Mouse (Mus musculus) megakaryocyte-erythroid progenitor cell, adult 5-6 weeks (primary cell): ENCODE data around the gene Smarcd3. TPM values are rescaled to one million over a fixed set of nuclear protein-coding genes. Genes with fewer than 3 reads are reported as not detected.

Source experiments
- ATAC-seq: replicated peaks from 2 replicates; pipeline ENCODE4 v1.8.0; 2016; ENCODE audit warnings: mild to moderate bottlenecking, inconsistent platforms; ENCODE audit not compliant: severe bottlenecking, poor library complexity, low FRiP score, low TSS enrichment
- total RNA-seq, 2 experiments: library from RNA; stranded (forward) in 1 of 2; stranded (reverse) in 1 of 2; fragments of 200-1000, 215-1000 nt in 1 of 2; fragments of >200 nt in 1 of 2; fragmentation: Nextera tagmentation in 1 of 2; gene quantifications; 2 replicates each; pipeline ENCODE4 v1.2.3; 2014 to 2017

The Smarcd3 gene
- total RNA-seq, 2 experiments from 2014 or later, result not detected

DNA sequence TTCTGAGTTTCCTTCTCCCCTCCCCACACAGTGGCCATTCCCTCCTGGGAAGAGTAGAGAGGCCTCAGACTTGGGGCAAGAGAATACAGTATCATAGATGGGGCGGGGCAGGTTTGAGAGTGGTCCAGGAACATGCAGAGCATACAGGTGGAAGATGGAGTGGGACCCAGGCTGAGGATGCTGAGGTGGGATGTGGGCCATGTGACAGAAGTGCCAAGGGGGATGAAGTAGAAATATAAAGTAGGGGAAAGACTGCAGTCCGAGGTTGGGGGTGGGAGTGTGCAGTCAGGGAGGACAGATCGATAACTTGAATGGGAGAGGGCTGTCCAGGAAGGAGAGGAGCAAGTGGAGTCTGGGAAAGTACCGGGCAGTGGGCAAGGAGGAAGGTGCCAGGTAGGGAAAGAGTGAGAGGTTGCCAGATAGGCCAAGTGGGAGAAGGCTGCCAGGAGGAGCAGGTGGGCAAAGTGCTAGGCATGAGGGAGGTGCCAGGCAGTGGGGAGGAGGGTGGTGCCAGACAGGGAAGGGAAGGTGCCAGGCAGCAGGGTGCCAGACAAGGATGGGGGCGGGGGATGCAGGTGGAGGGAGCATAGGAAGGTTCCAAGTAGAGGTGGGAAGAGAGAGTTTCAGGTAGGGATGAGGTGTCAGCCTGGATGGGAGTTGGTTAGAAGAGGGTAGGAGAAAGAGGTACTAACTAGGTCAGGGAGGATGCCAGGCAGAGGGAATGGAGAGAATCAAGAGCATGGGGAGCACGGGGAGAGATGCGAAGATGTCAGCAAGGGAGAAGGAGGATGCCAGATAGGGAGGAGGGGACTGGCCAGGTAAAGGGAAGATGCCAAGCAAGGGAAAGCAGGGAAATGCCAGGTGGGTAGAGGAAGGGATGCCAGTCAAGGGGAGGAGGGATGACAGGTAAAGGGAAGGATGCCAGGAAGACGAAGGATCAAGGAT lies 898 bp downstream of the Smarcd3 start:
- ATAC-seq, result no peak

DNA sequence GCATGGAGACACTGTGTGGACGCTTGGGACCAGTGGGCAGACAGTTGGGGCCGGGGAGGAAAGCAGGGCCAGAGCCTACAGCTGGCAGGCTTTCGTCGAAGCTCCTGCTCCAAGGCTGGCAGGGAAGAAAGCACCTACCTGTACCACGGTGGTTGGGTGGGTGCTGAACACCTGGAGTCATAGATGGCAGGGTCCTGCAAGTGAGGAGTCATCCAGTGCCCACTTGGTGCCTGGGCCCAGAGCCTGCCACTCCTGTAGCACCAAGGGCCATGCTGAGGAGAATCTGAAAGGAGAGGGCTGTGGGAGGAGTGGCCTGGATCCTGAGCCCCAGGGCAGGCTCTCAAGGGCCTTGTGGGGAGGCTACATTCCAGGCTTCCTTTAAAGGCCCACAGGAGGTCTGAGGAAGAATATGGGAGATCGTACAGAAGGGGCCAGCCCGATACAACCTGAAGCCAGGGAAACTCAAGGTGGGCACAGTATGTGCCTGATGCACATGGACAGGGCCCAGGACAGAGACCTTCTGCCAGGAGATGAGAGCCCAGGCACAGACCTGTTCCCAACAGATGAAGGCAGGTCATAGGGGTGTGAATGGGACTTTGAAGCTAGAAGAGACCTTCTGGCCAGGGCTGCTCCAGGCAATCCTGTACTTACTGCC lies 1.7 kb downstream of the Smarcd3 start:
- no peak for ATAC-seq

DNA sequence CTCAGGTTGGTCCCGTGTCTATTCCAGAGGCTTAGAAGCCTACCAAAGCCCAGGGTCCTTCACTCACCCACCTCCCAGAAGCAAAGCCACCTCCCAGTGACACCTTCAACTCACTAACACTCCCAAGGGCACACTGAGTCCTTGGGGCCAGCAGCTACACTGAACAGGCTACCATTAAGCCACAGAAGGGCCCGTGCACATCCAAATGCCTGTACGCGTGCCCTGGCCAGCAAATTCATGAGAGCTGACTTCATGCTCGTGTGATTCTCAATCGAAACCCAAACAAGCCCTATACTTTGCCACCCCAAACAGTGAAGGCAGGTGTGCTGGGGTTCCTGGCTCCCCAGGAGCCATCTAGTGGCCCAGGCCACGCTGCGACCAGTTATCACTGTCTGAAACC lies 3.6 kb downstream of the Smarcd3 start:
- ATAC-seq, result no peak

DNA sequence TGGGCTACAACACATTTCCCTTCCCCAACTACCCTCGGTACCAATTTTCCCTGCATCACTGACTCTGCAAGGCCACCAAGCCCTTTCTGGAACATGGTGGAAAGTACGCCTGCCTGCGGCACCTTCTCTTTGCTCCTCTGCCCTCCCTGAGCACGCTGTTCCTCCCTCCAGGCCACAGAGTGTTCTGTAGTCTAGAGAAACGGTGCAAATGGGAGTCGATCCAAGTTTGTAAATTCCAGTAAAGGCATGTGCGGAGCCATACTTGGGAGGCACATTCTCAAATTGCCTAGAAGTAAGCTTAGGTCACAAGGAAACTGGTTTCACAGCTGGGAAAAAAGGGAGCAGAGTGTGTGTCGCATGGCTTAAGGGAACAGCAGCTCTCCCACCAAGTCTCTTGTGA lies 4.1 kb downstream of the Smarcd3 start:
- ATAC-seq, result no peak

DNA sequence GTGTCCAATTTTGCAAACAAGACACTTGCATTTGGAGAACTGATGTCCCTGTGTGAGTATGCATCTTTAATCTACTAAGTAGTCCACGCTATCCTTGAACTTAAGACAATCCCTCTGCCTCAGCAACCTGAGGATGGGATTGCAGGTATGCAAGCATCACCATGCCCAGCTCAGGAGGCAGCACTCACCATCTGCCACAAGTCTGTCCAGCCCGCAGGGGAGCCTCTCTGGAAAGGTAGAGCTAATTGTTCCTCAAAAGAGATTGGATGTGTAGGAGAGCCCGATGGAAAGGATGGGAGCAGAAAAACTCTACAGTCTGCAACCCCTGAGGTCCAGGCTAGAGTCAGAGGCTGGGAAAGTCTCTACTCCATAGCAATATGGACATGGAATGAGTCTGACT lies 5.3 kb downstream of the Smarcd3 start:
- ATAC-seq, result no peak

DNA sequence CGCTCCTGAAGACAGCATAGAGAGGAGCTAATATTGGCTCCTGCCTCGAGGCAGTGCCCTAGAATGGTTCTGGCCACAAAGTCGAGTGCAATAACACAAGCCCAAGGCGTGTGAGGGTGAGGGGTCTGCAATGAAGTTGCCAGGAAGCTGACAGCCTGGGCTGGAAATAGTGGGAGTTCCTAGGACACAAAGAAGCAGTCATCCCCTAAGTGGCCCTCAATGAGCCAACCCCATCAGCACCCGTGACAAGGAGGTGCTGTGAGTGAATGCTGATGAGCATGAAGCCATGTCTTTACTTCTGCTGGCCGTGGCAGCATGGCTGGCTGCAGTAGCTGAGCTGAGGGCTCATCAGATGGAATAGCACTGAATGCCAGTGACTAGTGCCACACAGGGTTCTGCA lies 9.1 kb downstream of the Smarcd3 start:
- no peak for ATAC-seq

DNA sequence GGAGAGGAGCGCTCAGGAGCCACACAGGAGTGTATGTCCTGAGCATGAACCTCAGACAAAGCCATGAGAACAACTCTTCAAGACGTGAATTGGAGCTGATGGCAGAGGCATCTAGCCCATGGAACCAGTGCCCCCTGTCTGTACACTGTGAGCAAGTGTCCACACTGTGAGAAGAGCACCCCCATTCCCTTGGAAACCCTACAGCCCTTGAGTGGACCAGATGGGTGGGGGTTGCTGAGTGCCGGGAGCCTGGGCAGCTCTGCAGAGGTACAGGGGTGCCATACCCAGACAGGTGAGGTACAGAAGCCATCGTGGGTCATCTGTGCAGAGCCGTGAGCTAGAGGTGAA lies 11.9 kb downstream of the Smarcd3 start:
- ATAC-seq, result no peak

DNA sequence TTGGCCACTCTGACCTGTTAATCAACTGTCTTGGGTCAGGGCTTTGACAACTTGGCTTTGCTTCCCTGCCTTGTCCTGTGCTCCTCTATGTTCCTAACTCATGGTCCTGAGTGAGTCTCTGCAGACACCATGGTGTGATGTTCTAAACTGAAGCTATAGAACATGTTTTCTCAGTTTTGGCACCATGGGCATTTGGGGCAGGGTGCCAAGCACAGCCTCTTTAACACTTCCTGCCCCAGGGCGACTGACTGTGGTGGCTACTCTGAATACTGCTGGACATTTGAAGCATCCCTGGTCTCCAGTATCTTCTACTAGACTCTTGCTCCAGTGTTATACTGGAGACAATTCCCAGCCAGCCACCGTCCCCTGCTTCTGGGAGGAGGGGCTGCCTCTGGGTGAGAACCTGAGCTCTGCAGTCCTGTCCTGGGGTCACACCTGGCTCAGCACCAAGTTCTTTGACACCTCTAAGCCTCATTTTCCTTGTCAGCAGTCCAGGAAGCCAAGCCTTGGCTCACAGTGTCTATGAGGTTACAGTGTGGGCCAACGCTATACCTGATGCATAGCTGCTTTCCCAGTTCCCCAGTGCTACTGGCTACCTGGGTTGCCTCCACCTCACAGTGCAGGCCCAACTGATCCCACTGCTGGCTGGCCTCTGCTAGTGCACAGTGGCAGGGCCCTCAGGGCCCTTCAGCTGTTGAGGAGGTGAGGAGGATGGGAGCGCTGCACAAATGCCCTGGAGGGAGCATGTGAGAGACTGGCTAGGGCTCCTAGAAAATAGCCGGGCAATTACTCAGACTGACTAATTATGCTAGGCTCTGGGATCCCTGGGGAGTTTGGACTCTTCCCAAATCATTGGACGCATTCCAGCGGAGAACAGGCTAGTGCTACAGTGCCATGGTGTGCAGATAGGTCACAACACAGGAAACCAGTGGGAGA lies 12.6 kb downstream of the Smarcd3 start:
- no peak for ATAC-seq

DNA sequence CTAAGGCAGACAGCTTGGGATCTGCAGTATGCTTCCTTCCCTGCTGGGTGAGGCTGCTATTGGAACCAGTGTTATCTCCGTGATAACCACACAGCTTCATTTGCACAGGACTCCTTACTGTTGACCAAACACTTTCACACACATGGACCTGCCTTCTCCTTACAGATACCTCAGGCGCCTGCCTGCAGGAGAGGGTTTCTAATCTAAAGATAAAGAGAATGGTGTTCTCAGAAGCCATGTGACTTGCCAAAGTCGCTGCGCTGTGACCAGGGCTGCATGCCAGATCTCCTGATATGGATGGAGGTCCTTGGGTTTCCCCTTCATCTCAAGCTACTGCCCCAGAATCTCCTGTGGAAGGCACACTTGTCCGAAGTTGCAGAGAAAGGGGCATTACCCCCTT lies 14.8 kb downstream of the Smarcd3 start:
- ATAC-seq, result no peak

DNA sequence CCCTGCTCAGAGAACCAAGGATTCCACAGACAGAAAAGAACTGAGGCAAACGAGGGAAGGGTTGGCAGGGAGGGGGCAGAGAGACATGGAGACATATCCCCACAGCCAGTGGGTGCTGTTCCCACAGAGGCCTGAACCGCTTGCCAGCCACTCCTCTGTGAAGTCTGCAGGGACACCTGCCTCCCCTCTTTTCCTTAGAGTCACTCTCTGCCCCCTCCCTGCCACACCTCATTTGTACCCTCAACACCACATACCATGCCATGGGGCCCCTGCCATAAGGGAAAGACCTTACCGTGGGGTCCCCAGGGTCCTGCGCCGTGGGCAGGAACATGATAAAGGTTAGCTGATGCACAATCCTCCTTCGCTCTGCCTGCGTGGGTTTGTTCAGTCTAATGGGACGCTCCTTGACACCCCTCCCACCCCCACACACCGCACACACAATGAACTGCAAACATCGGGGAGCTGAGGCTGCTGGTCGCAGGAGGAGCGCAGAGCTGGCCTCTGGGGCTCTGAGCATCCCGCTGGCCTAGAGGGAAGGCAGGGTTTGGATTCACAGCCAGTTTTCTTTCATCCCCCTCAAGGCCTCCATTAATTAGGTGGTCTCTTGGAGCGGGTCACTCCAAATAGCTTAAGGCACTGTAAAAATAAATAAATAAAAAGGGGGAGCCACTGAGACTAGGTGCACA lies 18.1 kb downstream of the Smarcd3 start:
- no peak for ATAC-seq

DNA sequence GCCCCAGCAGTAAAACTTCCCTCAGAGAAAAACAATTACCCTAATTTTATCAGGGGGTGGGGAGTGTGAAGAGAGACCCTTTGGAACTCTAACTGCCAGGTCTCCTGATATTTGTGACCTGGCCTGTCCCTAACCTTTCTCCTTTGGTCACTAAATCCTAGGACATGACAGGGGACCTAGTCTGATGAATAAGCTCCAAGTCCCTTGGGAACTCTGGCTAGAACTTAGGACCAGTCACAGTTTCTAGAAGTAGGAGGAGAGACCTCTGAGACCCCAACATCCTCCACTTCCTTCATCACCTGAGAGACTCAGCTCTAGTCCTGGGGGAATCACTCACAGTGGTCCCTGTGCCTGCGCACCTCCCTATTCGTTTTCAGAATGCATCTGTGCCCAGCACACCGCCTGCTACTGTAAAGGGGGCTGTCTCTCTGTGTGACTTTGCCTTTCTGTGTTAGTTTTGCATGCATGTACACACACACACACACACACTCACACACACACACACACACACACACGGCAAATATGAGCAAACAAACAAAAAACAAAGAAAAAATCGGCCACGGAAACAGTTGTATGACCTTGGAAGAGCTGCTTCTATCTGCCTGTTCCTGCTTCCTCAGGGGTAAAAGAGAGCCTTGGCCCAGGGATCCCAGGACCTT lies 18.8 kb downstream of the Smarcd3 start:
- no peak for ATAC-seq

DNA sequence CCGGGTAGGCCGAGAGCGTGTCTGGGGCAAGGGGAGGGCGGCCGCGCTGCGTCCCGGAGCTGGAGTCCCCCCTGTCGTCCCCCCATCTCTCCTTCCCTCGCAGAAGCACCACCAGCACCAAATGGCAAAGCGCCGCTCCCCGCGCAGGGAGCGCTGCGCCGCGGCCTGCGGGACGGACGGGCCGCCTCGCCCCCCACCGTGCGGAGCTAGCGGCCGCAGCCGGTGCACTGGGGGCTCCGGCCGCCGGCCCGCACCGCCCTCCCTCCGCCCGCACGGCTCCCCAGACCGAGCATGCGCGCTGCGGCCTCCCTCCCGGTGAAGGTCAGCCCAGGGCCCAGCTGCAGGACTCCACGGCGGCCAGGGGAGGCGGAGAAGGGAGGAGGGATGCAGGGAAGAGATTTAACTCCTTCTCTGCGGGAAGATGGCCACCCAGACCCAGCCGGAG lies 19.5 kb downstream of the Smarcd3 start:
- no peak for ATAC-seq

DNA sequence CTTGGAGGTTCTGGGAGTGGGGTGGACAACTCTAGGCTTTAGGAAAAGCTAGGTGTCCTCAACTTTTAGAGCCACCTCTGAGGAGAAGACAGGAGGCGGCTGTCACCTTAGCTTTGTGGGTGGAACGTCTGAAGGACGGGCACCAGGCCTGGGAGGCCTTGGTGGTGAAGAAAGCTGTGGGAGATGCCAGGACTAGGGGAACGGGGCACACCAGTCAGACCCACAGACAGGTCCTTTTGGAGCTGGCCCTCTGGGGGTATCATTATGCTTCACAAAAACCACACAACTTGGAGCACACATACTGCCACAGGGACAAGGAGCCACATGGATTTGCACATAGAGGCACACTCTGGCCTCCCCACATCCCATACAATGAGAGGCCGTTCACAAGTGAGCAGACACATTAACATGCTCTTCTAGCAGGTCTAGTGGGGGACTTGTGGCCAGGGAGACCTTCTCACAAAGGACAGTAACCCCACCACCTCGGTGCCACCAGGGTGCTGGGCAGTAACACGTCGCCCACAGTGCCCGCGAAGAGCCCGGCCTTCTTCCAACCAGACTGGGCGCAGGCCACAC lies 20.0 kb downstream of the Smarcd3 start:
- ATAC-seq, result no peak

DNA sequence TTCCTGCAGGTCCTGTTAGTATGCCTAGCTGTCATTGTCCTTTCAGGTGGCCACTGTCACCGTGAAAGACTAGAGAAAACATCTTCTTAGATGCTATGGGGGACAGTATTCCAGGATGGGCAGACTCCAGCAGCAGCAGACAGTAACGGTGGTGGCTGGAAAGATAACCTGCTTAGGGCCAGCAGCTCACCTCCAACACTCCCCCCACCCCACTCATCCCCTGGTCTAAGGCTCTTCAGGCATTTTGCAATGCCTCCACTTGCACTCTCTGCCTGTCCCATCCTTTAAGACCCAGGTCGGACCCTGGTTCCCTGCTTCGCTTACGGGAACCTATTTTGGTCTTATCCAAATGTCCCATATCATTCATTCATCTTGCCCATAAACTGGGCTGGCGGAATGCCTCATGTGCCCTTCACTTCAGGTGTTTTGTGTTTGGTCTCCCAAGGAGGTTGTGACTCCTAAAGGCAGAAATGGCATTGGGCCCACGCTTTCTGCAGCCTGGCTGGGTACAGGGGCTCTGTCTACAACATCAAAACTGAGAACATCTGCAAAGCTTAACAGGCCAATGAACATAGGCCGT lies 20.7 kb downstream of the Smarcd3 start:
- no peak for ATAC-seq

DNA sequence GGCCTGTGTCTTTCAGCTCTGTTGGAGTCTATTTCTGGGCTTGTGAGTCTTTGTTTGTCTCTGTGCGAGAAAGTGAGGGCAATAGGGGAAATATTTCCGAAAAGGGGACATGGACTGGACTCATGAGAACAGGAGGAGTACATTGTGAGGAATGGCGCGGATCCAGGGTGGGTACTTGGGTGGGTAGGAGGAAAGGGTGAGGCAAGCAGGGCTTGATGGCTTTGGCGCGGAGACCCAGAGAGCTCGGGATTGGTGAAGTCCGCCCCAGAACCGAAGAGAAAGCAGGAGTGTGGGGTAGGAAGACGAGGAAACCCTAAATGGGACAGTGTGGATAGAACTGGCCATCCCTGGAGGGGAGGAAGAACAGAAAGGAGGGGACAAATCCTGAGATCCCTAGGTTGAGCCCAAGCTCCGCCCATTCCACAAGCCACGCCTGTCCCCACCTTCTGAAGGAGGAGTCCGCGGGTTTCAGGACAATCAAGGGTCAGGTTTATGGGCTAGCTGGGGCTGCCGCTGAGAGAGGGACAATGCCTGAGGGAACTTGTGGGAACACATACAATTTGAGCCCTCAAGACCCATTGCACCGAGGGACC lies 21.4 kb downstream of the Smarcd3 start:
- ATAC-seq, result no peak; the same call in 1 of the 2 replicates

DNA sequence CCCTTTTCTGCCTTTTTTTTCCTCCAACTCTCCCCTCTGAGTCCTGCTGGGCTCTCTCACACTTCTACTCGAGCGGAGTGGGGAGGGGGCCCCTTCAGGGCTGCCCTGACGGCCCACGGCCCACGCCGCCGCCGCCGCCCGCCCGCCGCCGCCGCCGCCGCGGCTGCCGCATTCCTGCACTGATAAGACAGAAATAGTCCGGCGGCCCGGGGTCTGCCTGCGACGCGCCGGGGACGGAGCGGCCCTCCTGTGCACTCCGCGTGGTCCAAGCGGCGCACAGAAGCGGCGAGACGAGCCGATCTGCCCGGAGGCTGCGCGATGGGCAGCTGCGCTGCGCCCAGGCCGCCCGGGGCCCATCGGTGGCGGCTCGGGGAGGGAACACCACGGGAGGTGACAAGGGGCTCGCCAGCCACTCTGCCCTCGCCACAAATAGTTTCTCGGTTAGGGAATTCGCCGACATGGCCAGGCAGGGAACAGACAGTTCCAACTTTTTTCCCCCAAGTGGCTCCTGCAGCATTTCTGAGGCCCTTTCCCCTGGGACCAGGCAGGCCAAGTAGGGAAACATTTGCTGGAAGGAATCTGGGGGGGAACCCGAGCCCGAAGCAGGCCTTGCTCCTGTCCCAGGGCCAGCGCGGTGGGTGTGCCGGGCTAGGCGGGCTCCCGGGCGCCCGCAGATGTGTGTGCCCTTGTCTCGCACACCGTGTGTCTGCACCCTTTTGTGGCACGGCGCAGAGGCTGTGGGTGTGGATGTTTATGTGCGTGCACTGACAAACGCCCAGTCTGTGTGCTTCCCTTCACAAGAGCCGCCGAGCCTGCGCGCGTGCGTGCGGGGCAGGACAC lies 22.1 kb downstream of the Smarcd3 start:
- no peak for ATAC-seq
